14 mouse cellular contexts compared by ENCODE assay signal in genomic region chr12:35894304-35894900, GRCm38 (mm10). TPM values are rescaled to one million over a fixed set of nuclear protein-coding genes. Genes with fewer than 3 reads are reported as not detected.
A peak's percentile ranks its signal among the peaks of the same experiment; 100 is the strongest.
DNase-seq lines count a peak whose midpoint lies in the region; ATAC-seq and TF ChIP-seq lines count a peak whose summit lies in the region.
"Had no signal": no experiment of that assay in that cellular context is flagged by ENCODE, and none has a peak within 500 bp of the region (broad histone marks: within the 10 kb centered on the region; RNA-seq: fewer than 3 reads in every experiment).

No protein-coding gene starts in this region.

- no peak overlapping the region for H3K27ac ChIP-seq in heart, embryonic 12.5 days (ENCODE audit: poor library complexity, severe bottlenecking)
- peak overlapping the region; percentile 26; the same call in 1 of the 2 replicates for H3K27ac ChIP-seq in midbrain, embryonic 11.5 days (ENCODE audit: low read depth, low read length)
- no peak overlapping the region for H3K27ac ChIP-seq in midbrain, embryonic 15.5 days
- H3K27ac ChIP-seq in testis, adult 2 months (ENCODE audit: control insufficient read depth, insufficient read depth, low read depth, low read length), result no peak overlapping the region
- H3K27ac ChIP-seq: lung, embryonic 15.5 days had no signal

- DNase-seq in heart, adult 11 months, result peak; percentile 93
- DNase-seq in midbrain, embryonic 11.5 days (ENCODE audit: low spot score, missing footprints), result peak; percentile 90

- no peak overlapping the region for H3K4me2 ChIP-seq in heart, embryonic 12.5 days
- no peak overlapping the region for H3K4me2 ChIP-seq in midbrain, embryonic 11.5 days
- no peak overlapping the region for H3K4me2 ChIP-seq in midbrain, embryonic 15.5 days
- H3K4me2 ChIP-seq: lung, embryonic 15.5 days had no signal

- H3K4me1 ChIP-seq in heart, embryonic 12.5 days (replicated peaks), result 0 out of 2 replicates have a peak, but pooled peaks cover 4% of the 10 kb centered on the region
- H3K4me1 ChIP-seq in midbrain, embryonic 11.5 days (ENCODE audit: control insufficient read depth, insufficient read depth, low read length), result peaks cover 27% of the 10 kb centered on the region
- H3K4me1 ChIP-seq in midbrain, embryonic 15.5 days, result peaks cover 16% of the 10 kb centered on the region
- H3K4me1 ChIP-seq in testis, adult 2 months (ENCODE audit: control insufficient read depth, insufficient read depth, low read length), result peaks cover 3% of the 10 kb centered on the region
- H3K4me1 ChIP-seq: lung, embryonic 15.5 days had no signal

- no peak for TF ChIP-seq CTCF in testis, adult 2 months (IDR thresholded peaks at IDR 0.05; ENCODE audit: control insufficient read depth, insufficient read depth, insufficient replicate concordance, low read depth, low read length)

- no peak overlapping the region for H3K4me3 ChIP-seq in heart, embryonic 12.5 days
- H3K4me3 ChIP-seq in midbrain, embryonic 11.5 days (ENCODE audit: low read depth, low read length), result no peak overlapping the region
- no peak overlapping the region for H3K4me3 ChIP-seq in midbrain, embryonic 15.5 days
- peak overlapping the region; percentile 5 for H3K4me3 ChIP-seq in testis, adult 2 months (ENCODE audit: control insufficient read depth, low read depth, low read length)
- H3K4me3 ChIP-seq: lung, embryonic 15.5 days had no signal

- H3K36me3 ChIP-seq in heart, embryonic 12.5 days, result no peaks in the 10 kb centered on the region
- no peaks in the 10 kb centered on the region for H3K36me3 ChIP-seq in midbrain, embryonic 11.5 days (ENCODE audit: control insufficient read depth, insufficient read depth, low read length)
- H3K36me3 ChIP-seq in midbrain, embryonic 15.5 days (replicated peaks), result no peaks in the 10 kb centered on the region
- no peaks in the 10 kb centered on the region for H3K36me3 ChIP-seq in testis, adult 2 months (ENCODE audit: control insufficient read depth, insufficient read depth, low read length)
- H3K36me3 ChIP-seq: lung, embryonic 15.5 days had no signal

- no peaks in the 10 kb centered on the region for H3K9me3 ChIP-seq in heart, embryonic 12.5 days (replicated peaks)
- H3K9me3 ChIP-seq in midbrain, embryonic 11.5 days (ENCODE audit: control insufficient read depth, low read length), result no peaks in the 10 kb centered on the region
- H3K9me3 ChIP-seq in midbrain, embryonic 15.5 days, result no peaks in the 10 kb centered on the region
- H3K9me3 ChIP-seq: lung, embryonic 15.5 days had no signal

- ATAC-seq in heart, embryonic 12.5 days (ENCODE audit: insufficient number of reproducible peaks, low FRiP score), result no peak
- peak; percentile 76 for ATAC-seq in midbrain, embryonic 11.5 days (ENCODE audit: low FRiP score)
- ATAC-seq in midbrain, embryonic 15.5 days (replicated peaks), result no peak
- 0 out of 2 replicates have a peak, but pooled peaks have one; percentile 7 for ATAC-seq in granulocyte monocyte progenitor cell, adult 5-6 weeks (replicated peaks; ENCODE audit: poor library complexity, severe bottlenecking)
- no peak for ATAC-seq in erythroid progenitor cell, adult 5-6 weeks (replicated peaks; ENCODE audit: low FRiP score, poor library complexity, severe bottlenecking)
- ATAC-seq in activated CD4-positive, CD25-positive, alpha-beta regulatory T cell, adult 4 months, result no peak

- no peaks in the 10 kb centered on the region for H3K27me3 ChIP-seq in heart, embryonic 12.5 days (replicated peaks)
- no peaks in the 10 kb centered on the region for H3K27me3 ChIP-seq in midbrain, embryonic 11.5 days (ENCODE audit: control insufficient read depth, insufficient read depth, low read length)
- H3K27me3 ChIP-seq in midbrain, embryonic 15.5 days (replicated peaks), result no peaks in the 10 kb centered on the region
- no peaks in the 10 kb centered on the region for H3K27me3 ChIP-seq in testis, adult 2 months (ENCODE audit: control insufficient read depth, insufficient read depth, low read length)
- H3K27me3 ChIP-seq: lung, embryonic 15.5 days had no signal

- WGBS in heart, embryonic 12.5 days, result 55% methylated on average over 6 of the region's 6 CpGs
- 4% methylated on average over 6 of the region's 6 CpGs for WGBS in midbrain, embryonic 11.5 days
- 13% methylated on average over 6 of the region's 6 CpGs for WGBS in midbrain, embryonic 15.5 days

- no peak overlapping the region for H3K9ac ChIP-seq in heart, embryonic 12.5 days
- no peak overlapping the region for H3K9ac ChIP-seq in midbrain, embryonic 11.5 days (ENCODE audit: low read length)
- no peak overlapping the region for H3K9ac ChIP-seq in midbrain, embryonic 15.5 days
- H3K9ac ChIP-seq: lung, embryonic 15.5 days had no signal

- TF ChIP-seq POLR2A in testis, adult 2 months (IDR thresholded peaks at IDR 0.05; ENCODE audit: control insufficient read depth, low read depth, low read length), result no peak

RNA-seq across cellular contexts. Expression of gene Agr3, which starts 31.0 kb away (rescaled TPM):
- not detected in 2 replicates for polyA plus RNA-seq in heart, embryonic 12.5 days (2016; fragmentation: Nextera tagmentation; extraction: Ambion mirVana)
- polyA plus RNA-seq in midbrain, embryonic 11.5 days (2014; fragmentation: Nextera tagmentation; extraction: Ambion mirVana), result not detected in 2 replicates
- not detected in 2 replicates for polyA plus RNA-seq in midbrain, embryonic 15.5 days (2015; fragmentation: Nextera tagmentation; extraction: Ambion mirVana)
- not detected in 2 replicates for total RNA-seq in granulocyte monocyte progenitor cell, adult 5-6 weeks (2014; fragmentation: Nextera tagmentation)
- not detected in 2 replicates for total RNA-seq in granulocyte monocyte progenitor cell, adult 5-6 weeks (2017)
- 1.9 and 2.2 TPM in 2 replicates for polyA plus RNA-seq in testis, adult 2 months (2012; rRNA removed)
- not detected in 2 replicates for total RNA-seq in erythroid progenitor cell, adult 5-6 weeks (2015; ENCODE audit: low replicate concordance)
- not detected in 2 replicates for total RNA-seq in erythroid progenitor cell, adult 5-6 weeks (2017; ENCODE audit: low replicate concordance)
- not detected for polyA plus RNA-seq in activated CD4-positive, CD25-positive, alpha-beta regulatory T cell, adult 4 months (2017; shearing (Covaris generic))
- total RNA-seq: gastrocnemius, postnatal 36 days; hematopoietic stem cell, adult 5-6 weeks; left cerebral cortex, adult 8-10 months; neutrophil, adult 5-6 weeks had no signal
- polyA plus RNA-seq: spleen, adult 2 months had no signal

Comparison
In these comparisons a context has a peak if more than half of its experiments do, and no peak if none do; other contexts are left out.
1. ATAC-seq: peak in midbrain, embryonic 11.5 days (single experiment) and granulocyte monocyte progenitor cell, adult 5-6 weeks (single experiment); none in heart, embryonic 12.5 days (single experiment), midbrain, embryonic 15.5 days (single experiment), erythroid progenitor cell, adult 5-6 weeks (single experiment) and activated CD4-positive, CD25-positive, alpha-beta regulatory T cell, adult 4 months (single experiment).